Mouse (Mus musculus): ENCODE data around the gene Ankrd24.

DNA sequence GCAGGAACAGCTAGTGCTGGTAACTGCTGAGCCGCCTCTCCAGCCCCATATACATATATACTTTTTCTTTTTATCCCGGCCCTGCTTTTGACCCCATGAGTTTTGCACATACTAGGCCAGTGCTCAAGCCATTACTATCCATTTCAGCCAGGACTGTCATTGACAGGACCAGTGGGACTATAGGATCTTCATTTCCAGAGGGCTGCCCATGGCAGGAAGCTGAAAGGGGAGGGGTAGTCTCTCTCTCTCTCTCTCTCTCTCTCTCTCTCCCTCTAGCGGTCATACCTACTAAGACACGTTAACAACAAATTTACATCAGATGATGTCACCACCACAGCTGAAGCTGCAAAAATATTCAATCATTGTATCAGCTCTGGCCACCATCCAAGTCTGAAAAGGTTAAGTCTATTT, 25.6 kb upstream of the Ankrd24 start:
- TF ChIP-seq CTCF (IDR thresholded peaks at IDR 0.05; ENCODE audit: insufficient read depth, low read depth, low read length) (no peak), POLR2A (IDR thresholded peaks at IDR 0.05; ENCODE audit: insufficient read depth, low read depth, low read length) (no peak)
